Mouse (Mus musculus) embryonic facial prominence, embryonic 12.5 days (tissue): ENCODE data around the gene Psmd4. TPM values are rescaled to one million over a fixed set of nuclear protein-coding genes. Genes with fewer than 3 reads are reported as not detected.

ENCODE experiments used
- ATAC-seq: fragments of 200-750 bp; cut with Nextera tagmentation; 2 replicates; pipeline ENCODE4 v1.8.0; 2017; ENCODE audit not compliant: insufficient number of reproducible peaks, insufficient read depth, low FRiP score, low TSS enrichment
- H3K27ac ChIP-seq: fragments of 300-500 bp; sonication (generic); 2 replicates; pipeline ENCODE4 v1.5.1; 2016; ENCODE audit warnings: mild to moderate bottlenecking
- H3K27me3 ChIP-seq: fragments of 300-500 bp; sonication (generic); 2 replicates; pipeline ENCODE4 v1.6.1; 2016; ENCODE audit warnings: mild to moderate bottlenecking, moderate library complexity
- H3K36me3 ChIP-seq: fragments of 300-500 bp; sonication (generic); 2 replicates; pipeline ENCODE4 v1.6.1; 2016; ENCODE audit warnings: mild to moderate bottlenecking
- H3K4me1 ChIP-seq: fragments of 300-500 bp; sonication (generic); 2 replicates; pipeline ENCODE4 v1.6.1; 2016
- H3K4me2 ChIP-seq: fragments of 300-500 bp; sonication (generic); replicated peaks from 2 replicates; pipeline ENCODE4 v1.6.1; 2016; ENCODE audit warnings: mild to moderate bottlenecking, moderate library complexity
- H3K4me3 ChIP-seq: fragments of 300-500 bp; sonication (generic); 2 replicates; pipeline ENCODE4 v1.5.1; 2016; ENCODE audit warnings: mild to moderate bottlenecking
- H3K9ac ChIP-seq: fragments of 300-500 bp; sonication (generic); 2 replicates; pipeline ENCODE4 v1.6.1; 2016; ENCODE audit warnings: mild to moderate bottlenecking, moderate library complexity
- H3K9me3 ChIP-seq: fragments of 300-500 bp; sonication (generic); 2 replicates; pipeline ENCODE4 v1.6.1; 2016; ENCODE audit warnings: mild to moderate bottlenecking, moderate library complexity
- WGBS: fragments of 180-500 bp; shearing (Covaris S2); methylation state at CpG from one replicate; pipeline ENCODE4 v1.1.7; 2016; 5-methylcytosine and 5-hydroxymethylcytosine counted together
- polyA plus RNA-seq: library from polyadenylated mRNA; unstranded; fragments of >200 nt; fragmentation: Nextera tagmentation; extraction: Ambion mirVana; gene quantifications from 2 replicates; pipeline ENCODE4 v1.2.1, GENCODE M21; 2016

Gene Psmd4
- polyA plus RNA-seq = 295 TPM in 2 replicates

DNA sequence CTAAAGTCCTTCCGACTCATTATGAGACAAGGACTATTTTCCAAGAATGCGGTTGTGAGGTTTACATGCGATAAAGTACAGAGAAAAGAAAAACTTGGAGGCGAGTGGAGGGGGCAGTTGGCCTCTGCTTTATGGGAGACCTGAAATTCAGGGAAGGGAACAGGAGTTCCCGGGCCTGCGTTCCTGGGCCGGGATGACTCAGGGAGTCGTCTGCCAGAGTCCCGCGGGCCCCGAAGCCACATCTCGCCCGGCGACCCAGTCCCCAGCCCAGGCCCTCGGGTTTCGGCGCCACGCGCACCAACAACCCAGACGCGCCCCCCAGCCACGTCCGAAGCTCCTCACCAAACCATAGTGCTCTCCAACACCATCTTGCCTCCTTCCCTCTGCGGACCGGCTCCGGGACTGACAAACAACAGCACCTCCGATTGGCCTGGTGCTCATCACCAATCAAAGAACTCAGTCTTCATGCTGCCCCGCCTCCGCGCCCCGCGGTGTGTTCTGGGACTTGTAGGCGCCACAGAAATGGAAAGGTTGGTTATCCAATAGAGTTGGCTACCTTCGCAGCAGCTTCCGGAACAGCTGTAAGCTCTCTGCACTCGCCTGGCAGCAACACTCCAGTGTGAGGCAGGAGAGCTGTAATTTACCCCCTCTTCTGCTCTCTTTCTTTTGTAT lies at the start of gene Psmd4:
Gene Psmd4, minus strand, starts transcription at position 449 of the 672 bp plus-strand sequence.
- H3K36me3 ChIP-seq = peaks cover 5% of the 10 kb centered on the region
- peaks cover 7% of the 10 kb centered on the region for H3K4me1 ChIP-seq
- H3K4me2 ChIP-seq = peak within 1 kb of the TSS; percentile 67
- peak within 1 kb of the TSS; percentile 76 for H3K4me3 ChIP-seq
- WGBS = under 1% methylated on average over 35 of the region's 36 CpGs
- H3K9ac ChIP-seq = peak within 1 kb of the TSS; percentile 74
- ATAC-seq = peak; percentile 97
- peak within 1 kb of the TSS; percentile 18; the same call in 1 of the 2 replicates for H3K27ac ChIP-seq
- H3K27me3 ChIP-seq = no peaks in the 10 kb centered on the region
- no peaks in the 10 kb centered on the region for H3K9me3 ChIP-seq

DNA sequence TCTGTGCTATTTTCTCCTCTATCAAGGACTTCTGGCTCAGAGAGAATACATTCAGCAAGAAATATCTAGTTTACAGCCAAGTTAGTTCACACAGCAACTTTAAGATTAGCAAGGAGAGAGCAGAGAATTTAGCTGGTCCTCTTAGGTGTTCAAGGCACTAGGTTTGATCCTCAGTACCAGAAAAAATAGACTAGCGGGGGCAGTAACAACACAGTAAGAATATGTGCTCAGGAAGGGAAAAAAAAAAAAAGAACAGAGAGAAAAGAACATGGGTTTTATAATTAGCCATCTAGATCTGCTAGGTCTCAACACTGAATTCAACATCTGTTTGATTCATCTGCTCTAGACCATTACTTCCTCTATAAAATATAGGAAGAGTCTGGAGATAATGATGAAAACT lies 45.7 kb upstream of the Psmd4 start:
- Histone ChIP-seq H3K4me2 (no peak overlapping the region), H3K27me3 (no peaks in the 10 kb centered on the region), H3K9ac (no peak overlapping the region), H3K9me3 (no peaks in the 10 kb centered on the region), H3K27ac (no peak overlapping the region), H3K36me3 (peaks cover 16% of the 10 kb centered on the region), H3K4me3 (no peak overlapping the region), H3K4me1 (no peaks in the 10 kb centered on the region)
- ATAC-seq = no peak
- 90% methylated on average over 1 of the region's 1 CpGs for WGBS

DNA sequence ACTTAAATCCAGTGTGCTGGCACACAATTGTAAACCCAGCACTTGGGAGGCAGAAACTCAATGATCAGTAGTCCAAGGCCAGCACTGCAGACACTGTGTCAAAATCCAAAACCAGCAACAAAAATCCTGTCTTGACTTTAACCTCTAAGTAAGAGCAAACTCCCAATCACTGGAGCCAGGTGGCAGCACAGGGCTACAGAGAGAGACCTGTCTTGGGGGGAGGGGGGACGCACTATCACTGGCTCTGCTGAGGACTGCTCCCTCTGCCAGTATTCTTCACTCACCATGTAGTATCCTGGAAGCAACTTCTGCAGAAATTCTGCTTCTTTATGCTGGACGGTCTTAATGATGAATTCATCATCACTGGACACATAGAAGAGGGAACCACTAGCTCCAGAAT lies 29.2 kb upstream of the Psmd4 start:
- Histone ChIP-seq H3K9ac (no peak overlapping the region), H3K27ac (no peak overlapping the region), H3K4me3 (no peak overlapping the region), H3K9me3 (no peaks in the 10 kb centered on the region), H3K4me1 (no peaks in the 10 kb centered on the region), H3K4me2 (no peak overlapping the region), H3K27me3 (no peaks in the 10 kb centered on the region), H3K36me3 (peaks cover 75% of the 10 kb centered on the region)
- ATAC-seq = no peak
- 91% methylated on average over 2 of the region's 2 CpGs for WGBS

DNA sequence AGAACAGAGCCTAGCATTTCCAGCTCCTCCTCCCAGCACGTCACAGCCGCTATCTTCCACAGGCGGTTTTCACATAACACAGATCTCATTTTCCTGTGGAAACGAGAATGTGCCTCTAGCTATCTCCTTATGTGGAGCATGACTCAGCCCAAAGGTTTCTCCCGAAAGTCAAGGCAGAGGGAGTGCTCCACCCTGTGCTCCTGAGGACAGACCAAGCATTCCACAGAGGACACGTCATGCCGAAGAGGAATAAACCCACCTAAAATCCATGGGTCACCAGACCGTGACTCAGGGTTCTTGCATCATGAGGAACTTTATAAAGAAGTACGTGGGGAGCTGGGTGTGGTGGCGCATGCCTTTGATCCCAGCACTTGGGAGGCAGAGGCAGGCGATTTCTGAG lies 24.2 kb upstream of the Psmd4 start:
- 89% methylated on average over 11 of the region's 11 CpGs for WGBS
- H3K9me3 ChIP-seq = no peaks in the 10 kb centered on the region
- no peak overlapping the region for H3K4me3 ChIP-seq
- no peak for ATAC-seq
- H3K4me1 ChIP-seq = no peaks in the 10 kb centered on the region
- H3K4me2 ChIP-seq = no peak overlapping the region
- H3K9ac ChIP-seq = no peak overlapping the region
- peaks cover 87% of the 10 kb centered on the region for H3K36me3 ChIP-seq
- no peaks in the 10 kb centered on the region for H3K27me3 ChIP-seq
- H3K27ac ChIP-seq = no peak overlapping the region

DNA sequence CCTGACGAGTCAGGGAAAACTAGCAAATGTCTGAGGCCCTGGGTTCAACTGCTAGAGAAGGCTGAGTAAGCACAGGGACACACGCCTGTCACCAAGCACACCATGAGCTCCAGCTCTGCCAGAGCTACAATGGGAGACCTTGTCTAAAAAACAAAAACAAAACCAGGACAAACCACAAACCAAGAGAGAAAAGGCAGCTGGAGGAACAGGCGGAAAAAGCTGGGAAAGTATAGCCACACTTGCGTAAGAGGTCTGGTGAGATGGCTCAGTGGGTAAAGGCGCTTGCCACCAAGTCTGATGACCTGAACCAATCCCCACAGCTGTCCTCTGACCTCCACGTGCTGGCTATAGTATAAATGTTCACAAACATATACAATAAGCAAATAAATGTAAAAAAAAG lies 23.7 kb upstream of the Psmd4 start:
- H3K36me3 ChIP-seq = peaks cover 87% of the 10 kb centered on the region
- no peak overlapping the region for H3K27ac ChIP-seq
- H3K27me3 ChIP-seq = no peaks in the 10 kb centered on the region
- no peak overlapping the region for H3K9ac ChIP-seq
- no peaks in the 10 kb centered on the region for H3K4me1 ChIP-seq
- WGBS = 86% methylated on average over 6 of the region's 6 CpGs
- ATAC-seq = no peak
- no peak overlapping the region for H3K4me3 ChIP-seq
- no peak overlapping the region for H3K4me2 ChIP-seq
- H3K9me3 ChIP-seq = no peaks in the 10 kb centered on the region

DNA sequence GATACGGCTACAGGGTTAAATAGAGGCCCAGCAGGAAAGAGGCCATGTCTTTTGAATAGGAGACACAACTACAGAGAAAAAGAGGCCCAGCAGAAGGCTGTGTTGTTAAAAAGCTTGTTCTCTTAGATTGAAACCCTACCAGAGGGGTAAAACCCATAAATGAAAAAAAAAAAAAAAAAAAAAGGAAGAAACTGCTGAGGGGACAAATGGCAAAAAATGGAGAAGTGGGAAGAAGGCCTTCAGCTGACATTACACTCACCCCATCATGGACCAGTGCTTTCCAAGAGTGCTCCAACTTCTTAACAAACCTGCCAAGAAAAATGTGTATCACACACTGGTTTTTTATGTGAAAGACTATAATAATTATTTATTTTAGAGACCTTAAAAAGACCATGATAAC lies 23.1 kb upstream of the Psmd4 start:
- no peak for ATAC-seq
- no peaks in the 10 kb centered on the region for H3K4me1 ChIP-seq
- no peaks in the 10 kb centered on the region for H3K27me3 ChIP-seq
- H3K9me3 ChIP-seq = no peaks in the 10 kb centered on the region
- no peak overlapping the region for H3K4me3 ChIP-seq
- peaks cover 87% of the 10 kb centered on the region for H3K36me3 ChIP-seq
- H3K4me2 ChIP-seq = no peak overlapping the region
- no peak overlapping the region for H3K9ac ChIP-seq
- H3K27ac ChIP-seq = no peak overlapping the region
- whole genome bisulfite sequencing = 97% methylated on average over 1 of the region's 1 CpGs

DNA sequence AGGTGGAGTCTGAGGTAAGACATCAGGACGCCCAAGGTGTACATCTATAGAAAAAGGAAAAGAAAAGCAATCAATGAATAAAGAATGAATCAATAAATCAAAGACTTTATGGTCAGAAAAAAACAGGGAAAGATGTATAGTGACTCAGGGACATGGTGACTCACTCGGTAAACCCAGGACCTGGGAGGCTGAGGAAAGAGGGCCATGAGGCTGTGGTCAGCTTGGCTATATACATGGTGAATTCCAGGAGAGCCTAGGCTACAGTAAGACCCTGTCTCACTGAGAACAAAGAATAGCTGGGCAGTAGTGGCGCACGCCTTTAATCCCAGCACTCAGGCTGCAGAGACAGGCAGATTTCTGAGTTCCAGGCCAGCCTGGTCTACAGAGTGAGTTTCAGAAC lies 21.3 kb upstream of the Psmd4 start:
- Histone ChIP-seq H3K4me3 (no peak overlapping the region), H3K27ac (no peak overlapping the region), H3K4me2 (no peak overlapping the region), H3K9me3 (no peaks in the 10 kb centered on the region), H3K4me1 (no peaks in the 10 kb centered on the region), H3K27me3 (no peaks in the 10 kb centered on the region), H3K36me3 (peaks cover 89% of the 10 kb centered on the region), H3K9ac (no peak overlapping the region)
- WGBS = 92% methylated on average over 4 of the region's 4 CpGs
- no peak for ATAC-seq

DNA sequence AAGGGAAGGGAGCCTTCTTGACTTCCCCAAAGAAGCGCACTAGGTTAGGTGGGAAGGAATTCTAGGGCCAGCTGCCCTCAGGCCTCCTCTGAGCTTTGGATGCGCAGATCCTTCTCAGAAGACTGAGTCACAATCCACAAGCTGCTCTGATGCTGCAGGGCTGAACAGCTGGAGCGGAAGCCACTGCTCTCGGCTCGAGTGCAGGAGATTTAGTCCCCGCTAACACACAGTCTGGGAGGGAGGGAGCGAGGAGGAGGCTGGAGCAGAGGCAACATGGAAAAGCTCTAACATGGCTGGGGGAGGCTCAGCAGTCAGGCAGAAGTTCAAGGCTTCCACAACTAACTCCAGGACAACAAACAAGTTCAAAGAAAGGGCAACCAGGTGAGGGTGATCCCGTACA lies 15.7 kb upstream of the Psmd4 start:
- no peak overlapping the region for H3K27ac ChIP-seq
- H3K4me2 ChIP-seq = no peak overlapping the region
- H3K4me1 ChIP-seq = peaks cover 8% of the 10 kb centered on the region; the same call in 1 of the 2 replicates
- ATAC-seq = no peak
- no peak overlapping the region for H3K4me3 ChIP-seq
- WGBS = 67% methylated on average over 8 of the region's 8 CpGs
- H3K36me3 ChIP-seq = peaks cover 48% of the 10 kb centered on the region
- no peaks in the 10 kb centered on the region for H3K9me3 ChIP-seq
- H3K27me3 ChIP-seq = no peaks in the 10 kb centered on the region
- no peak overlapping the region for H3K9ac ChIP-seq

DNA sequence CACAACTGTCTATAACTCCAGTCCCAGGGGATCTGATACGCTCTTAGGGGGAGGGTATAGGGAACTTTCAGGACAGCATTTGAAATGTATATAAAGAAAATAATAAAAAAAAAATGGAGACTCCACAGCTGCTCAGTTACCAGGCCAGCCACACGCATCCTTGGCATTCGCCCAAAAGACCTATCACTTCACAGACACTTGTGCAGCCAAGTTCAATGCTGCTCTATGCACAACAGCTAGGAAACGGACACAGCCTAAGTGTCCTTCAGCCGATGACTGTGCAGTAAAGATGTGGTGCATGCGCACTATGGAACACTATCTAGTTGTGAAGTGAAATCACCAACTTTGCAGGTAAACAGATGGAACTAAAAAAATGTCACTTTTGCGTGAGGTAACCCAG lies 13.9 kb upstream of the Psmd4 start:
- Histone ChIP-seq H3K27ac (no peak overlapping the region), H3K4me3 (no peak overlapping the region), H3K9me3 (no peaks in the 10 kb centered on the region), H3K27me3 (no peaks in the 10 kb centered on the region), H3K4me1 (peaks cover 8% of the 10 kb centered on the region; the same call in 1 of the 2 replicates), H3K36me3 (peaks cover 31% of the 10 kb centered on the region), H3K4me2 (no peak overlapping the region), H3K9ac (no peak overlapping the region)
- WGBS = 90% methylated on average over 7 of the region's 7 CpGs
- ATAC-seq = no peak

DNA sequence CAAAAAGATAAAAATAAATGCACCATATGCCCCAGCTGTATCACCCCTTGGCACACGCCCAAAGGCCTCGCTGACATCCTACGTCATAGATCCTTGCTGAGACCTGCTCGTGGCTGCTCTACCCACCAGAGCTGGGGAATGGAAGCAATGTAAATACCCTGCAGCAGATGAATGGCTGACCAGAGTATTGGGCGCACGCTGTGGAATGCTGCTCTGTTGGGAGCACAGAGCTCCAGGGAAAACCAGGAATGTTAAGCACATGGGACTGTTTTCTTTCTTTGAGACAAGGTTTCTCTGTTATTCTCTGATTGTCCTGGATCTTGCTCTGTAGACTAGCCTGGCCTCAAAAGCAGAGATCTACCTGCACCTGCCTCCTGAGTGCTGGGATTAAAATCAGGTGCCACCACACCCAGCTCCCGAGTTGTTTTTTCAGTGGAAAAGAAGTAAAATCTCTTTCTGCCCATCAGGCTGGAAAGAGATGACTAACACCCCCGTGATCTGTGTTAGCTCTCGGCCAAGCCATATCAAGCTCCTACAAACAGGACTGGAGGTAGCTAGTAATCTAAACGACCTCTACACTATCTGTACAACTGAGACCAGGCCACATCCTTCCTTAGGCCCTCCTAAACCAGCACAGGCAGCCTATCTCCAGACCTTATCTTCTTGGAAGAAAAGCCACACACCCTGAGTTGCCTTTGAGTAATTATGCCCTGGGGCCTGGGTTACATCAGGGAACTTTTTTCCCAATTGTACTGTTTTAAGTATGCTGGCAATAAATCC lies 12.3 kb upstream of the Psmd4 start:
- H3K9ac ChIP-seq = no peak overlapping the region
- WGBS = 36% methylated on average over 10 of the region's 10 CpGs
- 0 out of 2 replicates have a peak overlapping the region, but pooled peaks have one; percentile 37 for H3K27ac ChIP-seq
- no peak overlapping the region for H3K4me3 ChIP-seq
- no peaks in the 10 kb centered on the region for H3K27me3 ChIP-seq
- ATAC-seq = no peak
- peaks cover 15% of the 10 kb centered on the region for H3K36me3 ChIP-seq
- H3K4me2 ChIP-seq = no peak overlapping the region; the same call in 1 of the 2 replicates
- H3K4me1 ChIP-seq = peaks cover 8% of the 10 kb centered on the region; the same call in 1 of the 2 replicates
- no peaks in the 10 kb centered on the region for H3K9me3 ChIP-seq

DNA sequence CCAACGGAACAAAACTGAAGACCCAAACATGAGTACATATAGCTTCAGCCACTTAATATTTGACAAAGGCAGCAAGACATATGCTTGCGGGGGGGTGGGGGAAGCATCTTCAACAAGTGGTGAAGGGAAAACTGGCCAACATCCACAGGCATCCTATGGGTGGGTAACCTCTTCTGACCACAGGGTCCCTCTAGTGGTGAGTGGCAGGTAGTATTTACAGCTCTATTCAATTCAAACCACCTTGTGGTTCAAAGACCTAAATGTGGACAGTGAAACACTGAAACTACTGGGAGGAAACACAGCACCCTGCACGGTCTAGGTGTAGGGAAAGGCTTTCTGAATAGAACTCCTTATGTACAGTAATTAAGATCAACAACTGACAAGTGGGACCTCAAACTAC lies 11.3 kb upstream of the Psmd4 start:
- peaks cover 5% of the 10 kb centered on the region for H3K36me3 ChIP-seq
- 45% methylated on average over 3 of the region's 3 CpGs for WGBS
- no peak overlapping the region for H3K4me2 ChIP-seq
- H3K4me1 ChIP-seq = peaks cover 8% of the 10 kb centered on the region; the same call in 1 of the 2 replicates
- no peak overlapping the region for H3K4me3 ChIP-seq
- H3K27me3 ChIP-seq = no peaks in the 10 kb centered on the region
- ATAC-seq = no peak
- no peak overlapping the region for H3K9ac ChIP-seq
- H3K9me3 ChIP-seq = no peaks in the 10 kb centered on the region
- no peak overlapping the region for H3K27ac ChIP-seq

DNA sequence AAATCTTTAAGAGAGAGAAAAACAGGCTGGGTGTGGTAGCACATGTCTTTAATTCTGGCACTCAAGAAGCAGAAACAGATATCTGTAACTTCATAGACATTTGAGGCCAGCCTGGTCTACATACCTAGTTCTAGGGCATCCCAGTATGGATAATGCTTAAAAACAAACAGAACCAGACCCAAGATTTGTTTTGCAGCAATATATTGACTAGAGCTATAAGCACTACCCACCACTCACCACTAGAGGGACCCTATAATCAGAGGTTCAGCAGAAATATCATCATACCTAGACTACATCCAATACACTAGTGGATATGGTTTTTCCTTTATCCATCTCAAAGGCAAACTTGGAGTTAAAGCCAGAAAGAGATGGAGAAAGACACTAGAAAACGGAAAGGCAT lies 10.5 kb upstream of the Psmd4 start:
- no peak for ATAC-seq
- WGBS = 62% methylated on average over 1 of the region's 1 CpGs

More for the DNA sequence above, 10.5 kb upstream of the Psmd4 start:
- no peak overlapping the region for H3K4me3 ChIP-seq
- peaks cover 8% of the 10 kb centered on the region; the same call in 1 of the 2 replicates for H3K4me1 ChIP-seq
- no peaks in the 10 kb centered on the region for H3K9me3 ChIP-seq
- no peak overlapping the region for H3K27ac ChIP-seq
- H3K27me3 ChIP-seq = no peaks in the 10 kb centered on the region
- peaks cover under 1% of the 10 kb centered on the region; the same call in 1 of the 2 replicates for H3K36me3 ChIP-seq
- H3K9ac ChIP-seq = no peak overlapping the region
- H3K4me2 ChIP-seq = no peak overlapping the region
